Mouse (Mus musculus) bone marrow, adult 2 months (tissue): Measurements from ENCODE around the gene Wdr18.

ENCODE experiments used
- CTCF ChIP-seq: fragments of 200-500 bp; IDR thresholded peaks from 2 replicates; pipeline ENCODE4 v1.5.1; 2011; ENCODE audit warnings: low read length, control low read depth; ENCODE audit not compliant: control insufficient read depth, insufficient read depth
- POLR2A ChIP-seq: fragments of 200-500 bp; IDR thresholded peaks from 2 replicates; pipeline ENCODE4 v1.6.1; 2011; ENCODE audit warnings: low read depth, mild to moderate bottlenecking, control low read depth, low read length, borderline replicate concordance; ENCODE audit not compliant: control insufficient read depth

DNA sequence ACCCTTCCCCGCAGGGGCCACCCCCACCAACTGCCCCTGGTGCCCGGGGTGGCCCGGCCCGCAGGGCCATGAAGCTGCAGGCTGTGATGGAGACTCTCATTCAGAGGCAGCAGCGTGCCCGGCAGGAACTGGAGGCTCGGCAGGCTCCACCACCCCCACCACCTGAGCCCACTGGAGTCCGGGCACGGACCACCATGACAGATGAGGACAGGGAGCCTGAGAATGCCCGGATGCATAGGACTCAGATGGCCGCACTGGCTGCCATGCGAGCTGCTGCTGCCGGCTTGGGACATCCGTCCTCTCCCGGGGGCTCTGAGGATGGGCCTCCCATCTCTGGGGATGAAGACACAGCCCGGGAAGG is 29.1 kb upstream of the Wdr18 start:
- TF ChIP-seq POLR2A: no peak
- TF ChIP-seq CTCF: no peak
